Mouse (Mus musculus): ENCODE results near the gene Hoxc6. TPM values are rescaled to one million over a fixed set of nuclear protein-coding genes. Genes with fewer than 3 reads are reported as not detected.

Hoxc6 gene
- total RNA-seq, 1 experiment from 2014 or later: not detected

DNA sequence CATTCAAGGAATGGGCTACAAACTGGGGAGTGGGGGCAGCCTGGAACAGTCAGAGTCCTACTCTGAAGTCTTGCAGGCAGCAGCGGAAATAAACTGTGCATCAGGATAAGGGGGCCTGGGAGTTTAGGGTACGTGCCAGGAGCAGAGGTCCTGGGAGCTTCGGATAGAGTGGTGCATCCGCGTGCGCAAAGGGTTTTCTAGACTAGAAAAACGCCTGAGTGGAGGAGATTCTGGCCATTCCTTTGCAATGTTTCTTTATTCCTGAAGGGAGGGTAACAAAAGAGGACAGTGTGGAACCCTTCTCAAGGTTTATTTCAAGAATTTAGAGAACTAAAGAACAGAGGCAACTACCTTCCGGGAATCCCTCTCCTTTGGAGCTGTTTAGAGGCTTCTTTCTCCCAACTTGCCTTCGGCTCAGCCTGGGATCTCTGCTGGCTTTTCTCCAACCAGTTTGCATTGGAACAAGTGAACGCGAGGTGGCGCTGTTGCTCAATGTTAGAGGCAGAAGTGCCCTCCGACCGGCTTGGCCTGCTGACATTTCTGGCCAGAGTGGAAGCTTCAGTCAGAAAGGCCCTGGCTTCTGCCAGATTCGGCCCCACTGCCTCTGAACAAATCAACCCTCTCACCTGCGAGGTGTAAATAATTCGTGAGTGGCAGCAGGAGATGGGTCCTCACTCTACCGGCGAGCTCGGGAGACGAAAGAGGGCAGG, 10.8 kb upstream of the Hoxc6 start:
- peak; percentile 93 for ATAC-seq (replicated peaks; ENCODE audit: low read depth, poor library complexity, severe bottlenecking)

DNA sequence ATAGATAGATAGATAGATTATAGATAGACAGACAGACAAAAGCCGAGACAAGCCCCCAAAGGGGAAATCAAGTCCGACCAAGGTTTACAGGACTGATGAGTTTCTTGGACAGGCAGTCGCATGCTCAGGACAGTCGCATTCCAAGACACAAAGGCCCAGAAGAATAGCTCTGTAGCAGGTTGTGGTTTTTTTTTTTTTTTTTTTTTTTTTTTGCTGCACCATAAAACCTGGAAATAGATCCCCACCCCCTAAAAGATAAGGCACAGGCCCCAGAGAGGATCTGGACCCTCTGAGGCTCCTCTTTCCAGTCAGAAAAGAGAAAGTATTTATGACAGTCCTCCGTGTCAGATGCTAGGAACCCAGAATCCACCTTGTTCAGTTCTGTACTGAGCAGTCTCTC, 10.0 kb upstream of the Hoxc6 start:
- ATAC-seq (replicated peaks; ENCODE audit: low read depth, poor library complexity, severe bottlenecking): no peak

DNA sequence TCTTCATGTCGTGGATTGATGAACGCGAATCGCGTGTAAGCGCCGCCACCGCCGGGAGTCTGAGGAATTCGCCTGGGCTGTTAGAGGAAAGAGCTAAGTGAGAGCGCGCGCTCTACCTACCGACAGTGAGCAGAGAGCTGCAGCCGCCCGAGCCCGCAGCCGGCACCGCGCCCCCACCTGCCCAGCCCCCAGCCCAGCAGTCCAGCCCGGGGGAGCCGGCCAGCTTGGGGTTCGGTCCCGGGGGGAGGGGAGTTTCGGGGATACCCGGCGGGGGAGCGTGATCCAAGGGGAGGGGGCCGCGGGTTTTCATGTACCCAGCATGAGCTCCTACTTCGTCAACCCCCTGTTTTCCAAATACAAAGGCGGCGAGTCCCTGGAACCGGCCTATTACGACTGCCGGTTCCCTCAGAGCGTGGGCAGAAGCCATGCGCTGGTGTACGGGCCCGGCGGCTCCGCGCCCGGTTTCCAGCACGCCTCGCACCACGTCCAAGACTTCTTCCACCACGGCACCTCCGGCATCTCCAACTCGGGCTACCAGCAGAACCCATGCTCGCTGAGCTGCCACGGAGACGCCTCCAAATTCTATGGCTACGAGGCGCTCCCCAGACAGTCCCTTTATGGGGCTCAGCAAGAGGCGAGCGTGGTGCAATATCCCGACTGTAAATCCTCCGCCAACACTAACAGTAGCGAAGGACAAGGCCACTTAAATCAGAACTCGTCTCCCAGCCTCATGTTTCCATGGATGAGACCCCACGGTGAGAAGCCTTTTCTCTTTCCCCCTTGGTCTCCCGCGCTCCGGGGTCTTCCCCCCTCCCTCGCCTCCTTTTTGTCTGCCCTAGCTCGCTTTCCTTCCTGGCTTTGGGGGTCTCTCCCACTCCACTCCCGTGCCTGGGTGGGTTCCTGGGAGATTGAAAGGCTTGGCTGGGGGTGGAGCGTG, 7.3 kb upstream of the Hoxc6 start, which contains the start of gene Hoxc8:
TSS of gene Hoxc8 (plus strand) at position 147 of the 937 bp plus-strand sequence.
- ATAC-seq (replicated peaks; ENCODE audit: low read depth, poor library complexity, severe bottlenecking): no peak

DNA sequence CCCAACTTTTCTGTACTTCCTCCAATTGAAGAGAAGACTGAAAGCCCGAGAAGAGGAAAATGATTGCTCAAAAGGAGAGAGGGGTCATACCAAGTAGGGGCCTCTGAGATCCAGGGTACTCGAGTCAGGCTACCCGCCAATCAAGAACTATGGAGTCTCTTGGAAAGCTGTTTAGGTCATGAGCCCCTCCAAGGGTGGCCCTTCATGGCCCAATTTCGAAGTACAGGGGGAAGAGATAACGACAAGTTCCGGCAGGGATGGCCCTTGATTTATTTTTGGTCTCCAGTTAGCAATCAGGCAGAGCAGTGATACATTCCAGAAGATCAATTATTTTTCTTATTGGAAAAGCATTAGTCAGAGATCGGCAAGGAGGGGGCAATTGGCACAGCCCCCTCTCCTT, 6.3 kb upstream of the Hoxc6 start:
- no peak for ATAC-seq (replicated peaks; ENCODE audit: low read depth, poor library complexity, severe bottlenecking)

DNA sequence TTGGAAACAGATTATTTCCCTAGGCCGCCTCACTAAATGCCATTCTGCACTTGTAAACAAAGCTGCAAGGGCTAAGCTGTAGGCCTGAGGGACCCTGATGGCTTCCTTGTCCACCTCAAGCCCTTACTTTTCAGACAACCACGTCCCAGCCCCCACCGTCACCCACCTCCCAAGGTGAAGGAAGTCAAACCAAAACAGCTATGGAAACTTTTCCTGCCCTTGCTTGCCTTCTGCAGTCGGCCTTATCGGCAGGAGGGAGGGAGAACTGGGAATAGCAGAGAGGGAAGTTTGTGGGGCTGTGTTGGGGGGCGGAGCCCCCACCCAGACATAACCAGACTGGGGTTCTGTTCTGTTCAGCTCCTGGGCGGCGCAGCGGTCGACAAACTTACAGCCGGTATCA, 5.9 kb upstream of the Hoxc6 start:
- ATAC-seq (replicated peaks; ENCODE audit: low read depth, poor library complexity, severe bottlenecking): no peak

DNA sequence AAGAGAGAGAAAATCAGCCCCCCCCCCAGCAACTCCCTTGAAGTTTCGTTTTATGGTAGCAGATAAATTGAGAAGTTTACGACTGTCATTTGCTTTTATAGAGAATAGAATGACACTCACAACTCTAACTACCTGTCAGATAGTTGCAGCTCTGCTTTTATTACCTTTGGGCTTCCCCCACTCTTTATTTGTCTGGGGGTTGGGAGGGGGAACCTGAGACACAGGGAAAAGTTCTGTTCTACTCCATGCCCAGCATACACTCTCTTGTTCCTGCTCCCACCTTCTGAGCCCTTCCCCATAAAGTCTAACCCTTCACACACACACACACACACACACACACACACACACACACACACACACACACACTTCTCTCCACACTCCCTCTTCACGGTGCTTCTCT, 5.2 kb upstream of the Hoxc6 start:
- no peak for ATAC-seq (replicated peaks; ENCODE audit: low read depth, poor library complexity, severe bottlenecking)

DNA sequence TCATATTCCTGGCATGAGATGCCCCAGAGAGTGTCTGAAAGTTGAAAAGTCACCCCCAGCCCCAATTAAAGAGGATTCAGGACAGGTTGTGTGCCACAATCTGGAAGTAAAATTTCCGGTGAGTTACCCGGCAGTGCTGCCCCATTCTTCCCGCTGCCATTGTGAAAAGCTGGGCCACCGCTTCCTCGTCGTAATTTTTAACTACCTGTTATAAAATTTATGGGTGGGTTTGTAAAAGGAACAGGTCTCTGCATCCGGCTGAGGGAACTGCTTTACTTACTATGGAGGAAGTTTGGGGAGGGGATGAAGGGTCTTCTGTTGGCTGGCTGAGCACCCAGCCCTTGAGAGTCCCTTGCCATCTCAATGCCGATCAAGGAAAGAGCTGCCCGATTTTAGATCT, 1.5 kb upstream of the Hoxc6 start:
- ATAC-seq (replicated peaks; ENCODE audit: low read depth, poor library complexity, severe bottlenecking): no peak

DNA sequence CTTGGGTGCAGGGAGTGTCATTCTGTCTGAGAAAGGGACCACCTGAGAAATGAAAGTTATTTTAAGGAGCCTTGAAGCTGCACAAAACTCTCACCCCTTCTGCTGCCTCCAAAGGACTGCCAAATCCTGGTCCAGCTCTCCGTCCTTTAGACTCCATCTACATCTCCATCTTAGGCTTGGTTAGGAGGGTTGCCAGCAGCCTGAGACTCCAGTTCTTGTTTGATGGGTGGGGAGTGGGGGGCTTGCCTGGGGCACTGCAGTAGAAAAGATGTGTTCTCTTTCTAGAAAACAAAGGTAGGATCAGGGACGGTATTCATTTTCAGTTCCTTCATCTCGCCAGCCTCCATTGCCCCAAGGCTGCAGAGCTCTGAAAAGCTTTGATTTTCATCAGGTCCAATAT, 626 bp upstream of the Hoxc6 start:
- no peak for ATAC-seq (replicated peaks; ENCODE audit: low read depth, poor library complexity, severe bottlenecking)

DNA sequence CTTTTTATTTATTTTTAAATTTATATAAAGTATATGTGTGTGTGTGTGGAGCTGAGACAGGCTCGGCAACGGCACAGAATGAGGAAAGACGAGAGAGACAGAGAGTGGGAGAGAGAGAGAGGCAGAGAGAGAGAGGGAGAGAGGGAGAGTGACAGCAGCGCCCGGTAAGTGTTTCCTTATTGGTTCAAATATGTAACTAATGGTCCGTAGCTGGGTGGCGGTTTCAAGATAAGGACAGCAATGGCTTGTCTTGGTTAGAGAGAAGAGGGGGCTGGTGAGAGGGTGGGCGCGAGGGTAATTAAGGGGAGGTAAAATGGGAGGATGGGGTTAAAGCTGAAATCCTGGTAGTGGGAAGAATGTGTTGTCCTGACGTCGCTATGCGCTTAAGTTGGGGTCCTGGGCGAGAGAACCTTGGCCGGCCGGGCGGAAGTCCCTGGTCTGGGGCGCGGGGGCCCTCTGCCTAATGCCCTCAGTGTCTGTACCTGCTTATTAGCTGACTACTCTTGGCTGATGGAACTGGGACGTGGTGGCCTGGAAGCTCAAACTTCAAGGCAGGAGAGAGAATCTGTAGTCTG, 638 bp downstream of the Hoxc6 start:
- ATAC-seq (replicated peaks; ENCODE audit: low read depth, poor library complexity, severe bottlenecking): no peak

DNA sequence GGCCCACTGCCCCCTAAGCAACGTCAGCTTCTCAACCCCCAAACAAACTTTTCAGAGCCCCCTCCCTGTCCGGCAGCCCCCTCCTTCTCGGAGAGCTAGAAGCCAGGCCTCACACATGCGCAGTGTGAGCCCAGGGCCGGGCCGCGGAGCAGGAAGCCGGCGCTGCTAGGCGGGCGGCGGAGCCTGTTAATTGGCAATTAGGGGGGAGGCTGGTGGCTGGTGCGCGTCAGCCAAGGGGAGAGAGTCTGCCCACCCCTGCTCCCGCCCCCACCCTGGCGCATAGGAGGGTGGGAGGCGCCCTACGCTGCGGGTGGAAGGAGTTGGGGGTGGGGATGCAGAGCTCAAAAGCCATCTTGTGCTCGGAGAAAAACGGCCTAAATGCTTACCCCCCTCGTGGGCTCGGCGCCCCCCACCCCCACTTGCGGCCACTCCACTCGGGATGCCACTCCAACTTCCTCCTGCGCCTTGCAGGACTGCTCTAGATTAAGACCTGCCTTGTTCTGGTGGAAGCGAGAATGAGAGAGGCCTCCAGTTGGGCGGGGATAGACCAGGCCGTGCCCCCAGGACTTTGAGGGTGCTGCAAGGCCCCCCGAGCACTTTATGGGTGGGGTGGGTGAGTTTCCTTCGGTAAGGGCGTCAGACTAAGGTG, 1.2 kb downstream of the Hoxc6 start:
- peak; percentile 62 for ATAC-seq (replicated peaks; ENCODE audit: low read depth, poor library complexity, severe bottlenecking)

DNA sequence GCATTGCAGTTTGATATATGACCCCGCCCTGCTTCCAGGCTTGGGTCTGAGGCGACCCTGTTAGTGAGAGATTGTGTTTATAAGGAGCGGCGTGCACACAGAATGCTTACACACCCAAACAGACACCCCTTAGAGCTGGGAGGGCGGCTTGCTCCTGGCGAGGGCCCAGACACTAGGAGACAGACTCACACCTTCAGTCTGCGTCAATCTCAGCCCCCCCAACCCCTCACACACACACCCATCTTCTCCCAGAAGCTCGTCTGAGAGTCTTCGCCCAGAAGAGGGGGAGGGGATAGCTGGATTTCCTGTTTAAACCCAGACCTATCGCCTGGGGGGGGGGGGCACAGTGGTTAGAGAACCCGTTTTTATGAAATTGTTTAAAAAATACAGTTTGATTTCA, 1.9 kb downstream of the Hoxc6 start:
- ATAC-seq (replicated peaks; ENCODE audit: low read depth, poor library complexity, severe bottlenecking): no peak

DNA sequence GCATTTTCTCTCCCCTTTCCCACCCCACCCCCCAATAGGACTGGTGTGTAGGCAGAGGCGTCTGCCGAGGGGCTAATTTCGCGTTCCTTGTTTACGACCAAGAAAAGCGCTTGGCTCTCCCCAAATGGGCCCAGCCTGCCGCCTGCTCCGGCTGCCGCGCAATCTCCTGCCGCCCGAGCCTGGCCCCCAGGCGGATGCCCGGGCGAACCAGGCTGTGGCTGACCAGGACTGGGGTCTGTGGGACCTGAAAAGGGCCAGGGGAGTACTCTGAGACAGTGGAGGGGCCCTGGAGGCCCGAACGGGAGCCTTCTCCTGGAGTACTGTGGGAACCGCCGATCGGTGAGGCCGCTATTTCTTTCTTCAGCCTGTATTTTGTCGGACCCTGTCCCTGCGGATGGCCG, 2.4 kb downstream of the Hoxc6 start:
- no peak for ATAC-seq (replicated peaks; ENCODE audit: low read depth, poor library complexity, severe bottlenecking)

DNA sequence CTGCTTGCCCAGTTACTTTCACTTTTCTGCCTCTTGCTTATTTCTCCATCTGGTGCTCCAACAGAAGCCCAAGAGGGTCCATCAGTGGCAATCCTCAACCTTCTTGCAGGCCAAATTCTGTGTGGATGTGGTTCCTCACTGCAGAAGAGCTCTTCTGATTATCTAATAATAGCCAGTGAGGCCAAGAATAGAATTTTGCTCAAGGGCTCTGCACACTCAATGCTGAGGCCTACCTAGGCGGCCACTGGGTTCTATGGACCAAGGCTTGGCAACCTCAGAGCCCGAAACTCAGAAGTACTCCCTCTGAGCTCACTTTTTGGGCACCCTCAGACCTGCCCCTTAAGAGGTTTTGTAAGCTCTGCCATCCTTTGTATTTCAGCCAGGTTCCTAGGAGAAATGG, 3.3 kb downstream of the Hoxc6 start:
- no peak for ATAC-seq (replicated peaks; ENCODE audit: low read depth, poor library complexity, severe bottlenecking)

DNA sequence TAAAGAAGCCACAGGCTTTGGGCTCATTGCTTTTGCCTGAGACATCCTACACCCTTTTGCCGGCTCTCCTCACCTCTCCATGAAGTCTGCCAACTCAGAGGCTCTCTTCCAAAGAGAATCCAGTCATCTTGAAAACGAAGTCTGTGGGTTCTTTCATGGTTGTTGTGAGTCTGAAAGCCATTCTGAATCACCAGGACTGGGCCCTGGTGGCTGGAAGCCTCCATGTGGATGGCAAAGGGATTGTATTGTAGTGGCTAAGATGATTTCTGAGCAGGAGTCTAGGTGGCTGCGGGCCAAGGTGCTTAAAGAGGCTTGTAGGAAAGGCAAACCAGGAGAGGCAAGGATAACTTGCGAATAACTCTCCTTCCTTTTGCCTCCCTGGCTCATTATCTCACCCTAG, 4.1 kb downstream of the Hoxc6 start:
- no peak for ATAC-seq (replicated peaks; ENCODE audit: low read depth, poor library complexity, severe bottlenecking)

DNA sequence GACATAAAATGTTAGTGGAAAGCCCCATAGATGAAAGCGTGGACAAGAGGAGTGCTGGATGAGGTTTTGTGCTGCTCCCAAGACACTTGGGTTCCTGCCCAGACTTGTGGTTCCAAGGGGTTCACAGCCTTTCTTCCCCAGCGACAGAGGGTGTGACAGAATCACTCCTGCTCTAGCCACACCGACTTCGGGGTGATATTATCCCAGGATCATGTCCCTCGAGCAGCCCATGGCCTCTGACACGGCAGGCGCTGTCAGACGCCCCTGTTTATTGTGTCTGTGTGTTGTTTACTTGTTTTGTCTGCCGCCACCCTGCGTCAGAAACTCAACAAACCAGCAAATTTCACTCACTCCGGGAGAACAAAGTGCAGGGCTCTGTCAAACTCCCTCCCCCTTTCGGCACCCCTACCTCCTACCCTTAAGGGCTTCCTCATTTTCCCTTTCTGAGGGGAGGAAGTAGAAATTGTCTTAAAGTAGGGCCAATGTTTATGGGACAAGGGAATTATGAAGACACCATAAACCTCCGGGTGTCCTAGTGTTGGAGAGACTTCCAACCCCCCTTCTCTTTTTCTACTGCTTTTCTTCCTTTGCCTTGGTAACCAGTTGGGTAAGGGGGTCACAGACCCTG, 4.9 kb downstream of the Hoxc6 start:
- no peak for ATAC-seq (replicated peaks; ENCODE audit: low read depth, poor library complexity, severe bottlenecking)

DNA sequence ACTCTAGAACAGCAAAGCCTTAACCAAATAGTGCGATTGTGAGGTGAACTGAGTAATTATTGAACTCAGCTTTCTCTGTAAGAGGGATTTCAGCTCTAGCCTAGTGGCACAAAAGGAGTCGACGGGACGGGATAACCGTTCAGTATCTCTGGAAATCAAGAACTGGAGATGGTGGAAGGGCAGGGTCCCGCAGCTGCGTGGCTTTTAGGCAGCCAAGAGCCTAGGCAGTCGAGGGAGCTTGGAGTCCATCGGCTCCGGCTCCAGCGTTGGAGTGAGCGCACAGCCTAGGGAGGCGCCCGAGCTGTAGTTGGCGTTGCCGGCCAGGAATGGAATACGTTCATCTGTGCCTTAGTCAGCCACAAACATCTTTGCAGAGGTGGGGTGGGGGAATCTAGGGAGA, 7.3 kb downstream of the Hoxc6 start:
- ATAC-seq (replicated peaks; ENCODE audit: low read depth, poor library complexity, severe bottlenecking): no peak

DNA sequence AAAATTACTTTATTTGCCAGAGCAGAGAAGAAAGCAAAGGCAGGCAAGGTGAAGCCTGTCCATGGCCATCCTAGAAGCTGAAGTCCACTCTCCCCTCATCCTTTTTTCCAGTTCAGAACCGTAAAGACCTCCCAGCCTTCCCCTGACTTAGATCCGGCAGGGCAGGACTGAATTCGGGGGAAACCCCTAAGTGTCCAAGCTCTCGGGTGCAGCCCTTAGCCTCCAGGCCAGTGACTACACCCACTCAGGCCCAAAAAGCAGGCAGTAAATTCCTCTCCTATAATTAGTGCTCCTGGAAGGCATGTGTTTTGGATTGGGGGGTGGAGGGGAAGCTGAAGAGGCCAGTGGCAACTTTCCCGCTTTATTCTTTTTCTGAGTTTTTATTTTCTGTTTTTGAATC, 7.7 kb downstream of the Hoxc6 start:
- ATAC-seq (replicated peaks; ENCODE audit: low read depth, poor library complexity, severe bottlenecking): no peak

DNA sequence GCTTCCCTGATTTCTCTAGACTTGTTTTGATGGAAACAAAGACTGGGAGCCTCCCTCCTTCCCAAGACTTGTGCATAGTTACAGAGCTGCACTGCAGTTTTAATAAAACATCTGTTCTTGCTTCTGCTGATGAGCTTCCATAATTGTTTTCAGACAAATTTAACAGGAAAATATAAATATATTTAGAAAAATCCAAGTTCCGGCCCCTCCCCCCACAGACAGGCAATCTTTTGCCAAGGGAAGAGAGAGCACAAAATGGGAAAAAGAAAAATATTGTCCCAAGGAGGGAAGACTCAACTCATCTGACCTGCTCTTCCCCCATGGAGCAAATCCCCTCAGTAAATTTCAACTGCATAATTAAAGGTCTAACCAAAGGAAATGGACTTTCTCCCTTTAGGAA, 8.3 kb downstream of the Hoxc6 start:
- no peak for ATAC-seq (replicated peaks; ENCODE audit: low read depth, poor library complexity, severe bottlenecking)

DNA sequence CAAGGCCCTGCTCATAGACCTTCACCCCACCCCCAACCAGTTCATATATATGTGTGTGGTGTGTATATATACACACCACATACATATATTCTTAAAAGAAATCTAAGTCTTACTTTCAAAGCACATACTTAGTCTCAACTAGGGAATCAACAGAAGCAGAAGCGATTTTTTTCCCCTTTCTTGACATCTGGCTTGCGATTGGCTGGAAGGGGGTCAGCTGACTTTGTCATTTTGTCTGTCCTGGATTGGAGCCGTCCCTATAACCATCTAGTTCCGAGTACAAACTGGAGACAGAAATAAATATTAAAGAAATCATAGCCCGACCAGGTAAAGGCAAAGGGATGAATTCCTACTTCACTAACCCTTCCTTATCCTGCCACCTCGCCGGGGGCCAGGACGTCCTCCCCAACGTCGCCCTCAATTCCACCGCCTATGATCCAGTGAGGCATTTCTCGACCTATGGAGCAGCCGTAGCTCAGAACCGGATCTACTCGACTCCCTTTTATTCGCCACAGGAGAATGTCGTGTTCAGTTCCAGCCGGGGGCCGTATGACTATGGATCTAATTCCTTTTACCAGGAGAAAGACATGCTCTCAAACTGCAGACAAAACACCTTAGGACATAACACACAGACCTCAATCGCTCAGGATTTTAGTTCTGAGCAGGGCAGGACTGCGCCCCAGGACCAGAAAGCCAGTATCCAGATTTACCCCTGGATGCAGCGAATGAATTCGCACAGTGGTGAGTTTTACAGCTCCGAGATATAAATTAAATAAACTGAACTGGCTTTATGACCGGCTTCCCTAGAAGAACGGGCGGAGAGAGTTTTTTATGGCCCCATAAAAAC, 11.4 kb downstream of the Hoxc6 start:
- no peak for ATAC-seq (replicated peaks; ENCODE audit: low read depth, poor library complexity, severe bottlenecking)

All from common myeloid progenitor, adult 5-6 weeks (primary cell).